Mouse (Mus musculus): ENCODE measurements around the gene Nt5c1b. TPM values are rescaled to one million over a fixed set of nuclear protein-coding genes. Genes with fewer than 3 reads are reported as not detected.
A peak's percentile ranks its signal among the peaks of the same experiment; 100 is the strongest.

Nt5c1b gene
- not detected for total RNA-seq (2021)
- long read RNA-seq, experiment 1 = 0 reads
- long read RNA-seq, experiment 2 = 0 reads

DNA sequence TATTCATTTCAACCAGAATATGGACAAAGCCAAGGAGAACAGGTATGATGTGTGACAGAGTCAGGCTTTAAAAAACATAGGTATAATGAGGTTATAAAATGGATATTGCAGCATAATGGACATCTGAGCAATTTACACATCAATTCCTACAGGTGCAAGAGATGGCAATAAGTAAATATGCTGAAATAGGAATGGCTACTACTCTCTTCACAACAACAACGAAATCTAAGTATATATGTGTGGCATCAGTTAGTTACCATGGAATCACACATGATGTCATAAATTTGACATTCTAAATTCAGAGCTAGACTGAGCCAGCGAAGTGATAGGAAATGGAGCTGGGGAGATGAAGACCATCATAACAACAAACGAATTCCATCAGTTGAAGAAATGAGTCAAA is at the start of gene Nt5c1b:
Gene Nt5c1b, plus strand, starts transcription at position 301 of the 400 bp plus-strand sequence.
- DNase-seq (ENCODE audit: low spot score in 2 of 2) = no peak

DNA sequence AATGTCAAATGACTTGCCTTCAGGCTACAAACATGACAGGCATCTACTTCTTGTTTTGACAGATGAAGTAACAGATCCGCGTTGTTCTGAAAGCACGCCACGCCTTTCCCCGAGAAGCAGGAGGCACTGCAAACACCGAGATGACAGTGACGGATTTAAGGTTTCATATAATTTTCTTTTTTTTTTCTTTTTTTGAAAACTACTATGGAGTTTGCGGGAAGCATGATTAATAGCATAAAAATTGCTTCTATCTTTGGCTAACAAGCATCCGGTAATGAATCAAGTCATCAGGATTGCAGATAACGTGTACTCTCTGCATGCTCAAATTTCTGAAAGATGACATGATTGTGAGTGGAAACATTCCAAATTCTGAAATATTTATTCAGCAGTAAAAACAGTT is 42.1 kb upstream of the Nt5c1b start:
- DNase-seq (ENCODE audit: low spot score in 2 of 2) = no peak

DNA sequence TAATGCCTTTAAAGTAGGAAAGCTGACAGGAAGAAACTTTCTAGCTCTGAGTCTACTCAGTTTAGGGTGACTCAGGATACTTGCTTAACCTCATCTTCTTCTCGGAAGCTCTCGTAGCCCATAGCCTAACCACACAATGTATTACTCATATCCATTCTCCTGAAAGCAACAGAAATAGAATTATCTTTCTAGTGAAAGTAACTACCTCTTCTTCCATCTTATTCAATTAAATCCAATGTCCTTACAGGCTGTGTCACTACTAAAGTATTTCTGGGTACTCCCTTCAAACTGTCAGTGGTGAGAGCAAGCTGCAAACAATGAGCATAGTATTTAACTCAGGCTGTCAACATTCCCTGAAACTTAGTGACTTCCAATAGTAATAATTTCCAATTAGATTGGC is 40.3 kb upstream of the Nt5c1b start:
- DNase-seq (ENCODE audit: low spot score in 2 of 2) = no peak

DNA sequence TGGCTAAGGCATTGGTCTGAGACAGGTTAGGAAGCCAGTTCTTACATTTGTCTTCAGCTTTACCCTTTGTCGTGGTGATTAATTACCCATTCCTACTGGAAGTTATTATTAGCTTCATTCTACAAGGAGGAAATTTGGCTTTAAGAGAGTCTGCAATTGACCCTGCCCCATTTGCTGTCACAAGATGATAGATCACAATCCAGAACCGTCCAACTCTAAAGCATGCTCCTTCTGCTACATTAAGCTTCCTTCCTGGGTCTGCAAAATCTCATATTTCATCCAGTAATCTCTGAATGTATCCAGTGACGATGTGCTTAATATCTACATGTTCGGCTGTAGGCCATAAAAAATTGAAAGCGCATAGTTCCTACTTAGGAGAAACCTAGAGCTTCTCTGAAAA is 29.2 kb upstream of the Nt5c1b start:
- no peak for DNase-seq (ENCODE audit: low spot score in 2 of 2)

DNA sequence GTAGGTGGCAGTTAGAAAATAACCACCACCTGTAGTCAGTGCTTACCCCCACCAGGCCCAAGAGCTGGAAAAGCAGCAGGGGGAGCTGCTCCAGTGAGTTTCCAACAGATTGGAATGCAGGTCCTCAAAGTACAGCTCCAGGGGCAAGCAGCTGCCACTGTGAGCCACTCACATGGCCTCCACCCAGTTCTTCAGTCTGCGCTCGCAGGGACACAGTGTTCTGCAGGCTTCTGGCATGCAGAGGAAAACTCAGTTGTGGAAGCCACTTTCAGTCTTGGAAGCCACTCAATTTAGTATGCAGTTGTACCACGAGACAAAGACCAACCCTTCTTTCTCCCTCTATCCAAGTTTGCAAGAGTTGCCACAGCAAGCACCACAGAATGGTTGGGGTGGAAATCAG is 19.1 kb upstream of the Nt5c1b start:
- no peak for DNase-seq (ENCODE audit: low spot score in 2 of 2)

DNA sequence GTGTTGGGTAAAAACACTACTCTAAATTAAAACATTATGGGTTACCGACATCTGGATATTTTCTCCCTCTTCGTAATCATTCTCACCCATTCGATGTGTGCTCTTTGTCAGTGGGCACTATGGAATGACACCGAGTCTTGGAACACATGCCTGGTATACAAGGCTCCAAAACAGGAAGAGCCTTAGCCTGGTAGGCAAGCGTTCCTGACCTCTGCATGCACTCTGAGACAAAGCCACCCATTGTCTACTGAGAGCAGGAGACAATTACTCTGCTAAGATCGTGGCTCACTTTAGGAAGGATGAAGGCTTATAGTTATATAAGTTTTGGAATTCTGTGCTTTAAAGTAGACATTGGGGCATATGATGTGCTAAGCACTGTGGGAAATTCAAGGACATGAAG is 12.0 kb upstream of the Nt5c1b start:
- no peak for DNase-seq (ENCODE audit: low spot score in 2 of 2)

DNA sequence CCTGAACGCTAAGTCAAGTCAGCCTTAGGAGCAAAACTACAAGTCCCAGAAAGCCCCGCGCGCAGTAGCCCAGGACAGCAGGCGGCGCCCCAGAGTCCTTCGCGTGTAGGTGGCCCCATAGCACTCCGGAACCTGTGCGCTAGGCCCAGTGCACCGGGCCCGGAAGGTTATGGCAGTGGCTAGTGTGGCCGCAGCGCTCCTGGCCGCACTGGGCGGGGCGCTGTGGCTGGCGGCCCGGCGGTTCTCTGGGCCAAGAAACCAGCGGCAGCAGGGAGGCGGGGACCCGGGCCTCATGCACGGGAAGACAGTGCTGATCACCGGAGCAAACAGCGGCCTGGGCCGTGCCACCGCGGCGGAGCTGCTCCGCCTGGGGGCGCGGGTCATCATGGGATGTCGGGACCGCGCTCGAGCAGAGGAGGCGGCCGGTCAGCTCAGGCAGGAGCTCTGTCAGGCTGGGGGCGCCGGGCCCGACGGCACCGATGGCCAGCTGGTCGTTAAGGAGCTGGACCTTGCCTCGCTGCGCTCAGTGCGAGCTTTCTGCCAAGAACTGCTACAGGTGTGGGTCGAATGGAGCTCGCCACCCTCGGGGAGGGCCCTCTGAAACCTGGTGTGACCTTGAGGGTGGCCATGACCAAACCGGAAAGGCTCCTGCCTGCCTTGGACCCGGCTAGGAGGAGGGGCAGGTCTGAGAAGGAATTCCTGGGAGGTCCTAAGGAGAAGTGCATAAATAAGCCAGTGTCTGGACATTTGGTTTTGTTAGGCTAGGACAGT is 21.1 kb downstream of the Nt5c1b start, which contains the start of gene Rdh14:
Gene Rdh14, plus strand, starts transcription at position 102 of the 771 bp plus-strand sequence.
- peak; percentile 96 for DNase-seq (ENCODE audit: low spot score in 2 of 2)

DNA sequence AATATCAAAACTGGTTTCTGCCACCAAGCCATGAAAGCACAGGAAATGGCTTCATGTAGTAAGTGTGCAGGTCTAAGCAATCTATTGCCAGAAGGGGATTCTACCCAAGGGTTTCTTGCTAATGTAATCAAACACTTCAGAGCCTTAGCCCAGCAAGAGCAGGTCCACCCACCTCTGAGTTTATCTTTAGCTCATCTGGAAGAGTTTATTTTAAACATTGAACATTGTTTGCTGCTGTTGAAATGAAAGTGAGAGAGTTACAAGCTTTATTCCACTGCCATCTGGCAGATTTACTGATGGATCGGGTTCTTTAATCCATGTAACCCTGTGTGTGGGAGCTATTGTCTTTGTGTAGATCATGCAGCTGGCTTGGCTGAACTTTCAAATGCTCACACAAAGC is 31.0 kb downstream of the Nt5c1b start:
- DNase-seq (ENCODE audit: low spot score in 2 of 2) = no peak

DNA sequence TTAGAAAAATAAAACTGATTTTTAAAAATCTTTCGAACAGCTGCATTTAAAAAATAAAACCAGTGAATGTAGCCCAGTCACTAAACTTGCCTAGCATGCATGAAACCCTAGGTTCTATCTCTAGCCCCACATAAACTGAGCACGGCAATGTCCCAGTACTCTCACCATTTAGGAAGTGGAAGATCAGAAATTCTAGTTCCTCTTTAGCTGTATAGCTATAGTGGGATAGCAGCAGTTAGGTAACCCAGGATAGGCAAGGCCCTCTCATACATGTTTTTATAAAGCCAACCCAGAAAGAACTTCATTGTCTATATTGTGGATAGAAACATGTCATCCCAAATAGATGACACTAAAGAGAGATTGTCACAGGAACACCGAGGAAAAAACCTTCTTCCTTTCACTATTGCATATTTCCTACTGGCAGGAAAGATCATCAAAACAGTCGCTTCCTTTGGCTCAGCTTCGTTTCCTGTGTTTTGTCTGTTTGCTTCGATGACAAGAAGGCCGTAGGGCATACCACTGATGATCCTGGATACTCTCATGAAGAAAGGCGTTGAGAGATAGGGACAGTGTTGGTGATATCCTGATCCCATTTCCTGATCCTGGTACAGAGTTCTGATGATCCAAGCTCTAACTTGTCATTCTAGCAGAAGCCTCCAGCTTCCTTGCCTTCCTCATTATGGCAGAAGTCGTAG is 32.8 kb downstream of the Nt5c1b start:
- no peak for DNase-seq (ENCODE audit: low spot score in 2 of 2)

DNA sequence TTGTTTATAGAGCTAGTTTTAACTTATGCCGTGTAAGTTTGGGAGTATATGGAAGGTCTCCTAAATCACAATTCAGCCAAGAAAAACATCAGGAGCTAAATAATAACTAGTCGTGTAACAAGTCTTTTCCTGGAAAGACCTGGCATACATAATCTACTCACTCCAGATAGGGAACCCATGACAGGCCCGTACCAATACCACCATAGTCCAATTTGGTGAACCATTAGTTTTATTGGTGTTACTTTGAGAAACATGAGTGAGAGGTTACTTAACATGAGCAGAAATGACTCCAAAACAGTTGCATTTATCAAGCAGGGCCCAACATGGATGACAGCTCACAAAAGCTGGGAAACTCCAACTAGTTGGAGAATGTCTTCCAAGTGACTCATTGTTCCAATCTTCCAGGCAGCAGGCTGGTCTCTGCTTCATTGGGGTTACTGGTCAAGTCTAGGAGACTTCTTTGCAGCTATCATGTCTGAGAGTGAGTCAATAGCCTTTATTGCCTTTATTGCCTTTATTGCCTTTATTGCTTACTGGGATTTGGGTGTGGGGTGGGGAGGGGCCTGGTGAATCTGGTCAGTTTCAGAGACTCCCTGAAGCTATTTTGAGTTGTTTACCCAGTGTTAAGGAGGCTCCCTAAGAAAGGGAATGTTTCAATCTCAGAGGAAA is 40.9 kb downstream of the Nt5c1b start:
- no peak for DNase-seq (ENCODE audit: low spot score in 2 of 2)

DNA sequence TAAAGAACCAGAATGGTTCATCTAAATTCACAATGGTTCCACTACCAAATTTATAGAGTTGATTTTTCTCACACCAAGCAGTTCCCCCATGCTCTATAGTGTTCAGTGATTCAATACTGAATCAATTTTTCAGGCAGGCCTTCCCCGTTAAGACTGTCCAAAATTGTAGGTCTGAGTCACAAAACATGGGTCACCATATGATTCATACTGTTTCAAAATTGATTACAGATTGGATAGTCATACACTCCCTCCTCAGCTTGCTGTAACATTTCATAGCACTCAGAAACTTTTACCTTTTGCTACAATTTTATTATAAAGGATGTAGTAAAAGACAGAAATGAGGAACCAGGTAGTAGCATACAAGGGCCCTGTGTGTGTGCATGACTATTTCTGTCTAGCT is 41.7 kb downstream of the Nt5c1b start:
- DNase-seq (ENCODE audit: low spot score in 2 of 2) = no peak

DNA sequence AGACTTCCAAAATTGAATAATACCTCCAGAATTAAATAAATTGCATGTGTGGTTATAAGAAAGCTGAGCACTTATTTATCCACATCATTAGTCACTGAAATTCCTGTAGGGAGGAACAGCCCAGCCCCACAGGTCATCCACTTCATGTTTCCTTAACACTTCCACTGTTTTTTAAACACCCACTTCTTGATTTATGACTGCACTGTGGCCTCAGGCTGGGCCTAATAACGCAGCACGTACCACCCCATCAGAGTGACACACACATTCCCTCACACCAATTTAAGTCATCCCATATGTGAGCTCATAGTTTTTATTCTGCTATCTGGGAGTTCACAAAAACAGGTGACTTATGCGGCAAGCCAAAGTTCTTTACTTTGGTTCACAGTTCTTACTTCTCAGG is 52.6 kb downstream of the Nt5c1b start:
- DNase-seq (ENCODE audit: low spot score in 2 of 2) = no peak

DNA sequence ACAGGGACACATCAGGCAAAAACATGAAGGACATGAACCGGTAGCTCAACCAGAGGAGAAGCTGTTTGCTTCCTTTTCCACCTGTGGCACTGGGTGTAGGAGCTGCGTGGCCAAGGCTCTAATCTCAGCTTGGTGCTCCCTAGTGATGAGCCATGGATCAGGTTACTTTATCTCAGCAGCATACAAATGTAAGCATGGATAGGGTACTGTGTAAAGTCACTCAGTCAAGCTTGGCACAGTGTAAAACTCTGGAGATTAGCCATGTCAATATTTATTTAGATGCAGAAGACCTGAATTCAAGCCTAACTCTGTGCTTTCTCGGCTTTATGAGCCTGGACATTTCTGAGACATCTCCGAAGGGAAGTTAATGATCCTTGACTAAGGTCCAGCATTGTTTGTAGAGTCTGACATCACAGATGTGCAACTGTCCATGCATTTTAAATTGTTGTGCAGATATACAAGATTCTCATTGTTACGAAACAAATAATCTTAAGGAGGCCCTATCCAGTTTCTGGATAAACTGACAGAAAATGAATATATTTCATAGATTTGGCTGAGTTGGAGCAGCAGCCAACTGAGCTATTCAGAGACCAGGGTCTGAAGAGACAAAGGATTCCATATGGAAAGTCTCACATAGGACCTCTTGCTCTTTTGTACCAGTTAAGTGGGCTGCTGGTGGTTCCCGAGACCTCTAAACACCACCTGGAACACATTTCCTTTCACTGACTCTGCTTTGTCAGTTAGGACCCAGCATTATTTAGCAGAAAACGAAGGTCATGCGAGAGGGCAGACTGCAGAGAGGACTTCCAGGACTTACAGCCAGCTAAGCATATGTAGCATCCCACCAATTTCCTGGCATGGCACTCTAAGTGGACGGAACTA is 56.5 kb downstream of the Nt5c1b start:
- no peak for DNase-seq (ENCODE audit: low spot score in 2 of 2)

DNA sequence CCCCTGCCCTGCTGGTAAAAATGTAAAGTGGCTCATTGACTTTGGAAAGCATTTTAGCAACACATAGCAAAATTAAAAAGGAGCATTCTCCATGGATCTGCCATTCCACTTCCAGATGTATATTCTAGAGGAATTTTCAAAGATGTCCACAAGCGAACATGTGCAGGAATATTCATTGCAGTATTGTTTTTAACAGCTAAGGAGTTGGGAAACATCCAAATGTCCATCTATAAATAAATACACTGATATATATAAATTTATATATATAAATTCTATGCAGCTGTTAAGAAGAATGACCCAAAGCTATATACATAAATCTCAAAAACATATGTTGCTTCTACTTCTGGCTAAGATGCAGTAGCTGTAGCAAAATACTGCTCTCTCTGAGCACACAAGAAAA is 61.2 kb downstream of the Nt5c1b start:
- no peak for DNase-seq (ENCODE audit: low spot score in 2 of 2)

DNA sequence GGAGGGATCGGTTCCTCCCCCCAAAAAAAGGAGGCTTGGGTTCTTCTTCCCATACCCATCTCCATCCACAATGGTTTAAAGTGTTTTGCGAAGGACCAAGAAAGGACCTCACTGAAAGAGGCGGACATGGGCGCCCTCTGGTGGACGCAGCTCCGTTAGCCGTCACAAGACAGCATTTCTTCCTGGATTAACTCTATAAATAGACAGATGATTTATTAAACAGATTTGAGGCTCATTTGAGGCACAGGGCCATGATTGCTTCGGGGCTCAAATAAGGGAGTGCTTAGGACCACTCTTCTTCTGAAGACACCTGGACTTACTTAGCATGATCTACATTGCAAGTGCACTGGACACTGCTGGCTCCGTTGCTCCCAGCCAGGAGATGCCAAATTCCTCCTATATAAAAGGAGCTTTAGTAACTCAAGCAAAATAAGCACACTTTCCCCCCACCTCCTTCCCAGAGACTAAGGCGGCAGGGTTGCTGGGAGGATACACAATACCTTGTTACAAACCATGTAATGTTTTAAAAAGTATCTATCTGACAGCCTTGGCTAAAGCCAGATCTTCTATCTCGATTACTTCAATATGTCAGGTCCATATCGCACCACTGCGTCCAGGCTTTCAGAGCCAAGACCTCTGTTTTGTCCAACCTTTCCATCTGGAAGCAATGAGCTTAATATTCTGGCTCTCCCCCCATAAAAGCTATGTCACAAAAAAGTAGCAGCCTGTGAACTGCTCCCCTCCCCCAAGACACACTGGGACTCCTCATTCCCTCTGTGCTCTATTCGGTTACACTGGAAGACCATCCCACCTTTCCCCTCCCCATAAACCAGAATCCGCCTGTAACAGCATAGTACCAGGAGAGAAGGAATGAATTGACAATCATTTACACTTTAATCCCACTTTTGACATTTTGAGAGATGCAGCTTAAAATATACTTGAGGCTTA is 68.6 kb downstream of the Nt5c1b start:
- peak; percentile 84 to 91 for DNase-seq (ENCODE audit: low spot score in 2 of 2)

Other genes starting within 250 kb of the Nt5c1b start
- 10 to 100 TPM; 30.1 to 34.2 TPM for gene Rdh14, start 20.8 kb downstream of the Nt5c1b start, total RNA-seq (2021)